Mouse (Mus musculus): ENCODE measurements at regions not wholly inside any gene's neighbourhood (a gene's known extent, or its start where the extent isn't known, plus 50 kb on each side); places are given as distances from the start of the nearest gene placed in this dataset.

- WGBS = 81% methylated on average over 18 of the region's 18 CpGs
- H3K27ac ChIP-seq = no peak overlapping the region
- no peaks in the 10 kb centered on the region for H3K27me3 ChIP-seq
- no peaks in the 10 kb centered on the region for H3K36me3 ChIP-seq
- no peak overlapping the region for H3K9ac ChIP-seq
- H3K9me3 ChIP-seq (replicated peaks) = no peaks in the 10 kb centered on the region
- no peak overlapping the region for H3K4me2 ChIP-seq
- no peak overlapping the region for H3K4me3 ChIP-seq (replicated peaks)
- H3K4me1 ChIP-seq = no peaks in the 10 kb centered on the region
- no peak for ATAC-seq (replicated peaks; ENCODE audit: low FRiP score)
Measured at GRCm38 (mm10) chr4:140297912-140298620, 51.5 kb upstream of the Igsf21 start.
